Mouse (Mus musculus): ENCODE data around the gene B2m.

GRCm38 (mm10) chr2:122151221-122151620, 3.7 kb downstream of the B2m start:
- TF ChIP-seq TAL1 (conservative IDR thresholded peaks at IDR 0.05; ENCODE audit: low read depth, low read length) = no peak
- TF ChIP-seq GATA1 (IDR thresholded peaks at IDR 0.05; ENCODE audit: borderline replicate concordance, low read length) = no peak

Measured in G1E (cell line).